Mouse (Mus musculus): Measurements from ENCODE around the gene Dhrs7b. TPM values are rescaled to one million over a fixed set of nuclear protein-coding genes. Genes with fewer than 3 reads are reported as not detected.
A peak's percentile ranks its signal among the peaks of the same experiment; 100 is the strongest.
"Not testable (repeated sequence)": the region's sequence is repeated elsewhere in the genome, so short reads cannot be mapped to it uniquely, and the experiment has no call there.

Dhrs7b gene
- total RNA-seq, 2 experiments from 2014 or later: 20.6 to 20.7 TPM

GRCm38 (mm10) chr11:60886986-60887385 lies 56.6 kb downstream of the Dhrs7b start:
- DNase-seq; intact Hi-C loops (cut with DNase I): not testable (repeated sequence)

- intact Hi-C loops (cut with DNase I): no loop called here
- no peak for DNase-seq
Measured at GRCm38 (mm10) chr11:60889861-60890260, 59.4 kb downstream of the Dhrs7b start.

GRCm38 (mm10) chr11:60890286-60890685 lies 59.9 kb downstream of the Dhrs7b start:
- intact Hi-C loops (cut with DNase I): no loop called here
- no peak for DNase-seq

- intact Hi-C loops (cut with DNase I): no loop called here
- no peak for DNase-seq
Measured at GRCm38 (mm10) chr11:60890744-60891143, 60.3 kb downstream of the Dhrs7b start.

GRCm38 (mm10) chr11:60895915-60896314 lies 65.5 kb downstream of the Dhrs7b start:
- DNase-seq: no peak
- intact Hi-C loops (cut with DNase I): no loop called here

- DNase-seq: no peak
- intact Hi-C loops (cut with DNase I): no loop called here
Measured at GRCm38 (mm10) chr11:60902001-60902400, 71.6 kb downstream of the Dhrs7b start.

GRCm38 (mm10) chr11:60902486-60902885 lies 72.1 kb downstream of the Dhrs7b start:
- DNase-seq: no peak
- intact Hi-C loops (cut with DNase I): no loop called here

GRCm38 (mm10) chr11:60903661-60904061 lies 73.2 kb downstream of the Dhrs7b start:
- intact Hi-C loops (cut with DNase I): no loop called here
- DNase-seq: no peak

GRCm38 (mm10) chr11:60905407-60906120 lies 75.1 kb downstream of the Dhrs7b start:
- no peak for DNase-seq
- intact Hi-C loops (cut with DNase I): loop anchor here (5.0 kb wide), 1 partner anchor 187 kb away; no protein-coding TSS in a partner anchor

GRCm38 (mm10) chr11:60906449-60906848 lies 76.0 kb downstream of the Dhrs7b start:
- intact Hi-C loops (cut with DNase I): loop anchor here (5.0 kb wide), 1 partner anchor 186 kb away; no protein-coding TSS in a partner anchor
- DNase-seq: no peak

- intact Hi-C loops (cut with DNase I): loop anchor here (5.0 kb wide), 1 partner anchor 184 kb away; no protein-coding TSS in a partner anchor
- peak in 1 of 2 experiments; percentile 25 for DNase-seq
Measured at GRCm38 (mm10) chr11:60908073-60908472, 77.6 kb downstream of the Dhrs7b start.

- intact Hi-C loops (cut with DNase I): loop anchor here (5.0 kb wide), 1 partner anchor 183 kb away; no protein-coding TSS in a partner anchor
Measured at GRCm38 (mm10) chr11:60909626-60910025, 79.2 kb downstream of the Dhrs7b start.

More at GRCm38 (mm10) chr11:60909626-60910025, 79.2 kb downstream of the Dhrs7b start:
- no peak for DNase-seq

Other genes starting within 250 kb of the Dhrs7b start
- 10 to 100 TPM; 16.9 to 18.0 TPM for gene Llgl1, start 130.9 kb upstream of the Dhrs7b start, total RNA-seq (2021)
- gene Flii, start 103.4 kb upstream of the Dhrs7b start, total RNA-seq (2021): 100 to 1,000 TPM; 106 to 112 TPM
- gene Mief2, start 102.2 kb upstream of the Dhrs7b start, total RNA-seq (2021): 10 to 100 TPM; 28.0 to 28.5 TPM
- 1 to 10 TPM; 4.5 to 4.8 TPM for gene Top3a, start 53.3 kb upstream of the Dhrs7b start, total RNA-seq (2021)
- gene Smcr8, start 53.1 kb upstream of the Dhrs7b start, total RNA-seq (2021): 10 to 100 TPM; 16.9 to 19.3 TPM
- gene Shmt1, start 18.9 kb upstream of the Dhrs7b start, total RNA-seq (2021): 10 to 100 TPM in 1 of 2 experiments, 1 to 10 TPM in 1; 8.1 to 11.1 TPM
- gene Tmem11, start 48.6 kb downstream of the Dhrs7b start, total RNA-seq (2021): 10 to 100 TPM; 30.0 to 33.3 TPM
- 10 to 100 TPM; 14.5 to 17.4 TPM for gene Natd1, start 84.1 kb downstream of the Dhrs7b start, total RNA-seq (2021)
- gene Map2k3, start 101.4 kb downstream of the Dhrs7b start, total RNA-seq (2021): 10 to 100 TPM; 71.2 to 77.8 TPM
- 10 to 100 TPM; 27.5 to 29.0 TPM for gene Kcnj12, start 191.9 kb downstream of the Dhrs7b start, total RNA-seq (2021)

All from heart, postnatal 14 days (tissue).